Mouse (Mus musculus): ENCODE data around the gene Ush1g. TPM values are rescaled to one million over a fixed set of nuclear protein-coding genes. Genes with fewer than 3 reads are reported as not detected.

Ush1g gene
- polyA plus RNA-seq (2017; shearing (Covaris generic)) = not detected

GRCm38 (mm10) chr11:115321906-115322693 lies at the start of gene Ush1g:
Gene Ush1g (minus strand): TSS chr11:115322041.

GRCm38 (mm10) chr11:115367395-115367944 lies 45.6 kb upstream of the Ush1g start, which contains the start of gene Hid1:
Gene Hid1 (minus strand): TSS chr11:115367756.

GRCm38 (mm10) chr11:115334531-115334930 lies 12.7 kb upstream of the Ush1g start, which contains the start of gene Otop3:
Gene Otop3 (plus strand): TSS chr11:115334731.

GRCm38 (mm10) chr11:115306863-115307262 lies 15.0 kb downstream of the Ush1g start, which contains the start of gene Otop2:
Gene Otop2 (plus strand): TSS chr11:115307163.

GRCm38 (mm10) chr11:115297214-115297826 lies 24.5 kb downstream of the Ush1g start, which contains the start of gene Fads6:
Gene Fads6 (minus strand): TSS chr11:115297663.

GRCm38 (mm10) chr11:115276780-115277603 lies 44.8 kb downstream of the Ush1g start, which contains the start of gene Fdxr:
Gene Fdxr (minus strand): TSS chr11:115277050.

GRCm38 (mm10) chr11:115267061-115267883 lies 54.6 kb downstream of the Ush1g start, which contains the start of gene Grin2c:
Gene Grin2c (minus strand): TSS chr11:115267243.

Other genes with a start within 250 kb of the Ush1g start
- 73.7 TPM for gene Rab37, start 230.6 kb downstream of the Ush1g start, polyA plus RNA-seq (2017; shearing (Covaris generic))
- 0.52 TPM for gene Cd300lf, start 188.0 kb downstream of the Ush1g start, polyA plus RNA-seq (2017; shearing (Covaris generic))
- 179 TPM for gene Slc9a3r1, start 158.7 kb downstream of the Ush1g start, polyA plus RNA-seq (2017; shearing (Covaris generic))
- 11.8 TPM for gene Tmem104, start 134.6 kb downstream of the Ush1g start, polyA plus RNA-seq (2017; shearing (Covaris generic))
- gene Nat9, start 134.2 kb downstream of the Ush1g start, polyA plus RNA-seq (2017; shearing (Covaris generic)) = 7.1 TPM
- not detected for gene Grin2c, start 54.8 kb downstream of the Ush1g start, polyA plus RNA-seq (2017; shearing (Covaris generic))
- 16.6 TPM for gene Fdxr, start 45.0 kb downstream of the Ush1g start, polyA plus RNA-seq (2017; shearing (Covaris generic))
- 0.30 TPM for gene Fads6, start 24.4 kb downstream of the Ush1g start, polyA plus RNA-seq (2017; shearing (Covaris generic))
- gene Otop2, start 14.9 kb downstream of the Ush1g start, polyA plus RNA-seq (2017; shearing (Covaris generic)) = not detected
- gene Otop3, start 12.7 kb upstream of the Ush1g start, polyA plus RNA-seq (2017; shearing (Covaris generic)) = not detected
- 30.6 TPM for gene Hid1, start 45.7 kb upstream of the Ush1g start, polyA plus RNA-seq (2017; shearing (Covaris generic))
- 0.14 TPM for gene Cdr2l, start 59.9 kb upstream of the Ush1g start, polyA plus RNA-seq (2017; shearing (Covaris generic))
- 83.7 TPM for gene Mrpl58, start 81.7 kb upstream of the Ush1g start, polyA plus RNA-seq (2017; shearing (Covaris generic))
- 522 TPM for gene Atp5h, start 97.9 kb upstream of the Ush1g start, polyA plus RNA-seq (2017; shearing (Covaris generic))
- gene Kctd2, start 98.1 kb upstream of the Ush1g start, polyA plus RNA-seq (2017; shearing (Covaris generic)) = 82.3 TPM
- not detected for gene Trim80, start 118.5 kb upstream of the Ush1g start, polyA plus RNA-seq (2017; shearing (Covaris generic))
- gene Slc16a5, start 140.4 kb upstream of the Ush1g start, polyA plus RNA-seq (2017; shearing (Covaris generic)) = 3.4 TPM
- gene Armc7, start 153.6 kb upstream of the Ush1g start, polyA plus RNA-seq (2017; shearing (Covaris generic)) = 49.9 TPM
- 176 TPM for gene Nt5c, start 169.8 kb upstream of the Ush1g start, polyA plus RNA-seq (2017; shearing (Covaris generic))
- gene Jpt1, start 192.3 kb upstream of the Ush1g start, polyA plus RNA-seq (2017; shearing (Covaris generic)) = 321 TPM
- 633 TPM for gene Sumo2, start 214.2 kb upstream of the Ush1g start, polyA plus RNA-seq (2017; shearing (Covaris generic))
- gene Nup85, start 242.4 kb upstream of the Ush1g start, polyA plus RNA-seq (2017; shearing (Covaris generic)) = 60.7 TPM

All from effector memory CD4-positive, alpha-beta T cell, adult 5 months (primary cell).